Mouse (Mus musculus): ENCODE results near the gene Ptprk. TPM values are rescaled to one million over a fixed set of nuclear protein-coding genes. Genes with fewer than 3 reads are reported as not detected.

Gene Ptprk
- polyA plus RNA-seq, 1 experiment from 2014 or later, result 29.4 TPM

- Histone ChIP-seq H3K9ac (ENCODE audit: low read depth, low read length) (no peak overlapping the region), H3K27ac (ENCODE audit: low read depth, low read length) (no peak overlapping the region; the same call in 1 of the 2 replicates), H3K27me3 (replicated peaks; ENCODE audit: control insufficient read depth, insufficient read depth, low read length) (no peaks in the 10 kb centered on the region), H3K9me3 (ENCODE audit: control insufficient read depth, low read length) (no peaks in the 10 kb centered on the region), H3K4me3 (ENCODE audit: low read length) (no peak overlapping the region), H3K4me1 (ENCODE audit: control insufficient read depth, insufficient read depth, low read depth, low read length) (no peaks in the 10 kb centered on the region), H3K4me2 (ENCODE audit: low read length) (peak overlapping the region; percentile 29; the same call in 1 of the 2 replicates), H3K36me3 (ENCODE audit: control insufficient read depth, insufficient read depth, low read length) (no peaks in the 10 kb centered on the region)
- ATAC-seq, result peak; percentile 88
- 41% methylated on average over 14 of the region's 14 CpGs for WGBS
Observed at GRCm38 (mm10) chr10:28523992-28524735, 449.5 kb downstream of the Ptprk start.

- 85% methylated on average over 4 of the region's 4 CpGs for WGBS
- no peak for ATAC-seq
- Histone ChIP-seq H3K9me3 (ENCODE audit: control insufficient read depth, low read length) (0 out of 2 replicates have a peak, but pooled peaks cover under 1% of the 10 kb centered on the region), H3K27ac (ENCODE audit: low read depth, low read length) (no peak overlapping the region), H3K4me3 (ENCODE audit: low read length) (no peak overlapping the region), H3K36me3 (ENCODE audit: control insufficient read depth, insufficient read depth, low read length) (no peaks in the 10 kb centered on the region), H3K27me3 (replicated peaks; ENCODE audit: control insufficient read depth, insufficient read depth, low read length) (no peaks in the 10 kb centered on the region), H3K4me1 (ENCODE audit: control insufficient read depth, insufficient read depth, low read depth, low read length) (no peaks in the 10 kb centered on the region), H3K4me2 (ENCODE audit: low read length) (no peak overlapping the region), H3K9ac (ENCODE audit: low read depth, low read length) (no peak overlapping the region)
Observed at GRCm38 (mm10) chr10:28540595-28540994, 466.0 kb downstream of the Ptprk start.

- whole genome bisulfite sequencing, result 91% methylated on average over 1 of the region's 1 CpGs
- Histone ChIP-seq H3K27me3 (replicated peaks; ENCODE audit: control insufficient read depth, insufficient read depth, low read length) (no peaks in the 10 kb centered on the region), H3K9me3 (ENCODE audit: control insufficient read depth, low read length) (no peaks in the 10 kb centered on the region), H3K27ac (ENCODE audit: low read depth, low read length) (no peak overlapping the region), H3K4me2 (ENCODE audit: low read length) (no peak overlapping the region), H3K4me3 (ENCODE audit: low read length) (no peak overlapping the region), H3K9ac (ENCODE audit: low read depth, low read length) (no peak overlapping the region), H3K4me1 (ENCODE audit: control insufficient read depth, insufficient read depth, low read depth, low read length) (no peaks in the 10 kb centered on the region), H3K36me3 (ENCODE audit: control insufficient read depth, insufficient read depth, low read length) (no peaks in the 10 kb centered on the region)
- ATAC-seq, result no peak
Observed at GRCm38 (mm10) chr10:28542754-28543153, 468.1 kb downstream of the Ptprk start.

- H3K9me3 ChIP-seq (ENCODE audit: control insufficient read depth, low read length), result no peaks in the 10 kb centered on the region
- no peak for ATAC-seq
- no peak overlapping the region for H3K9ac ChIP-seq (ENCODE audit: low read depth, low read length)
- no peaks in the 10 kb centered on the region for H3K36me3 ChIP-seq (ENCODE audit: control insufficient read depth, insufficient read depth, low read length)
- no peak overlapping the region for H3K4me2 ChIP-seq (ENCODE audit: low read length)
- no peaks in the 10 kb centered on the region for H3K27me3 ChIP-seq (replicated peaks; ENCODE audit: control insufficient read depth, insufficient read depth, low read length)
- H3K27ac ChIP-seq (ENCODE audit: low read depth, low read length), result no peak overlapping the region
- 33% methylated on average over 4 of the region's 4 CpGs for WGBS
- no peak overlapping the region for H3K4me3 ChIP-seq (ENCODE audit: low read length)
- H3K4me1 ChIP-seq (ENCODE audit: control insufficient read depth, insufficient read depth, low read depth, low read length), result no peaks in the 10 kb centered on the region
Observed at GRCm38 (mm10) chr10:28550549-28550948, 475.9 kb downstream of the Ptprk start.

GRCm38 (mm10) chr10:28552068-28552467 lies 477.4 kb downstream of the Ptprk start:
- no peak for ATAC-seq
- Histone ChIP-seq H3K4me3 (ENCODE audit: low read length) (no peak overlapping the region), H3K4me1 (ENCODE audit: control insufficient read depth, insufficient read depth, low read depth, low read length) (no peaks in the 10 kb centered on the region), H3K9ac (ENCODE audit: low read depth, low read length) (no peak overlapping the region), H3K9me3 (ENCODE audit: control insufficient read depth, low read length) (no peaks in the 10 kb centered on the region), H3K4me2 (ENCODE audit: low read length) (no peak overlapping the region), H3K27me3 (replicated peaks; ENCODE audit: control insufficient read depth, insufficient read depth, low read length) (no peaks in the 10 kb centered on the region), H3K27ac (ENCODE audit: low read depth, low read length) (no peak overlapping the region), H3K36me3 (ENCODE audit: control insufficient read depth, insufficient read depth, low read length) (no peaks in the 10 kb centered on the region)
- 95% methylated on average over 2 of the region's 2 CpGs for WGBS

- no peak overlapping the region for H3K27ac ChIP-seq (ENCODE audit: low read depth, low read length)
Observed at GRCm38 (mm10) chr10:28564110-28564674, 489.6 kb downstream of the Ptprk start.

GRCm38 (mm10) chr10:28566378-28566777 lies 491.8 kb downstream of the Ptprk start:
- H3K4me2 ChIP-seq (ENCODE audit: low read length), result no peak overlapping the region
- H3K9ac ChIP-seq (ENCODE audit: low read depth, low read length), result no peak overlapping the region
- WGBS, result 84% methylated on average over 4 of the region's 4 CpGs
- H3K36me3 ChIP-seq (ENCODE audit: control insufficient read depth, insufficient read depth, low read length), result no peaks in the 10 kb centered on the region
- H3K27ac ChIP-seq (ENCODE audit: low read depth, low read length), result no peak overlapping the region
- H3K27me3 ChIP-seq (replicated peaks; ENCODE audit: control insufficient read depth, insufficient read depth, low read length), result no peaks in the 10 kb centered on the region
- H3K4me1 ChIP-seq (ENCODE audit: control insufficient read depth, insufficient read depth, low read depth, low read length), result no peaks in the 10 kb centered on the region
- no peaks in the 10 kb centered on the region for H3K9me3 ChIP-seq (ENCODE audit: control insufficient read depth, low read length)
- ATAC-seq, result no peak
- no peak overlapping the region for H3K4me3 ChIP-seq (ENCODE audit: low read length)

More at GRCm38 (mm10) chr10:28564110-28564674, 489.6 kb downstream of the Ptprk start:
- Histone ChIP-seq H3K9ac (ENCODE audit: low read depth, low read length) (no peak overlapping the region), H3K4me3 (ENCODE audit: low read length) (no peak overlapping the region), H3K4me1 (ENCODE audit: control insufficient read depth, insufficient read depth, low read depth, low read length) (no peaks in the 10 kb centered on the region), H3K27me3 (replicated peaks; ENCODE audit: control insufficient read depth, insufficient read depth, low read length) (no peaks in the 10 kb centered on the region), H3K9me3 (ENCODE audit: control insufficient read depth, low read length) (no peaks in the 10 kb centered on the region), H3K4me2 (ENCODE audit: low read length) (no peak overlapping the region), H3K36me3 (ENCODE audit: control insufficient read depth, insufficient read depth, low read length) (no peaks in the 10 kb centered on the region)
- WGBS, result 62% methylated on average over 3 of the region's 3 CpGs
- ATAC-seq, result no peak

GRCm38 (mm10) chr10:28566828-28567227 lies 492.2 kb downstream of the Ptprk start:
- no peaks in the 10 kb centered on the region for H3K27me3 ChIP-seq (replicated peaks; ENCODE audit: control insufficient read depth, insufficient read depth, low read length)
- H3K4me3 ChIP-seq (ENCODE audit: low read length), result no peak overlapping the region
- no peaks in the 10 kb centered on the region for H3K4me1 ChIP-seq (ENCODE audit: control insufficient read depth, insufficient read depth, low read depth, low read length)
- ATAC-seq, result no peak
- no peak overlapping the region for H3K9ac ChIP-seq (ENCODE audit: low read depth, low read length)
- H3K27ac ChIP-seq (ENCODE audit: low read depth, low read length), result no peak overlapping the region
- no peaks in the 10 kb centered on the region for H3K36me3 ChIP-seq (ENCODE audit: control insufficient read depth, insufficient read depth, low read length)
- no peak overlapping the region for H3K4me2 ChIP-seq (ENCODE audit: low read length)
- WGBS, result 95% methylated on average over 2 of the region's 2 CpGs
- no peaks in the 10 kb centered on the region for H3K9me3 ChIP-seq (ENCODE audit: control insufficient read depth, low read length)

- WGBS, result 96% methylated on average over 3 of the region's 3 CpGs
- no peaks in the 10 kb centered on the region for H3K27me3 ChIP-seq (replicated peaks; ENCODE audit: control insufficient read depth, insufficient read depth, low read length)
- H3K4me1 ChIP-seq (ENCODE audit: control insufficient read depth, insufficient read depth, low read depth, low read length), result no peaks in the 10 kb centered on the region
Observed at GRCm38 (mm10) chr10:28567441-28567840, 492.8 kb downstream of the Ptprk start.

More at GRCm38 (mm10) chr10:28567441-28567840, 492.8 kb downstream of the Ptprk start:
- no peak overlapping the region for H3K27ac ChIP-seq (ENCODE audit: low read depth, low read length)
- no peak overlapping the region for H3K4me3 ChIP-seq (ENCODE audit: low read length)
- ATAC-seq, result no peak
- H3K9ac ChIP-seq (ENCODE audit: low read depth, low read length), result no peak overlapping the region
- H3K4me2 ChIP-seq (ENCODE audit: low read length), result no peak overlapping the region
- H3K36me3 ChIP-seq (ENCODE audit: control insufficient read depth, insufficient read depth, low read length), result no peaks in the 10 kb centered on the region
- H3K9me3 ChIP-seq (ENCODE audit: control insufficient read depth, low read length), result no peaks in the 10 kb centered on the region

All from hindbrain, embryonic 16.5 days (tissue).